Comparison of ENCODE assay signal across 8 mouse cellular contexts in genomic region chr10:52758589-52758988, GRCm38 (mm10).
DNase-seq lines count a peak whose midpoint lies in the region.

No protein-coding gene starts in this region.

- intact Hi-C loops in left cerebral cortex, postnatal 36 days (cut with DNase I), result no loop called here

- peak; percentile 5 for DNase-seq in adrenal gland, postnatal 14 days
- no peak for DNase-seq in adrenal gland, adult 8-10 months
- peak; percentile 40 for DNase-seq in left cerebral cortex, adult 11 months (ENCODE audit: low spot score)
- DNase-seq in left cerebral cortex, postnatal 36 days (ENCODE audit: low spot score in 2 of 2), result no peak
- DNase-seq in brain, adult 2 months (ENCODE audit: low read depth, low spot score), result peak; percentile 82
- DNase-seq in induced T-regulatory cell, adult 2 months (ENCODE audit: low read depth), result peak; percentile 3
- no peak for DNase-seq in testis, postnatal 10 days (ENCODE audit: low spot score)
- no peak for DNase-seq in thymus, postnatal 25 days

Comparison
In these comparisons a context has a peak if more than half of its experiments do, and no peak if none do; other contexts are left out.
1. DNase-seq: peak in adrenal gland, postnatal 14 days (single experiment), left cerebral cortex, adult 11 months (single experiment), brain, adult 2 months (single experiment) and induced T-regulatory cell, adult 2 months (single experiment); none in adrenal gland, adult 8-10 months (single experiment), left cerebral cortex, postnatal 36 days (0 of 2), testis, postnatal 10 days (single experiment) and thymus, postnatal 25 days (single experiment).